ENCODE assay signal across 16 mouse cellular contexts in the genomic region with DNA sequence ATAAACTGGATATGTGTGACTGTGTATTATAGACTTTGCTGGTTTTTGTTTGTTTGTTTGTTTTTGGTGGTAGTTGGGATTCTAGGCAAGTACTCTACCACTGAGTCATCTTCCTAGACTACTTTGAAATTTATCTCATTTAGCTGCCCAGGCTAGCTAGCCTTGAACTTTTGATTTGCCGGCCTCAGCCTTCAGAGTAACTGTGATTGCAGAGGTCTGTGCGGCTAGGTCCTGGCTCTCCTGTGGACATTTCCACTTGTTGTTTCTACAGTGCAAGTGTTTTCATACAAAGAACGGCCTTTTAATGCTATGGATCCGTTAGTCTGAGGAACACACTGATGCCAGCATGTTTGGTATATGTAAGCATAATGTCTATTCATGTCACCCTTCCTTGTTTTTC.
"Had no signal": no experiment of that assay in that cellular context is flagged by ENCODE, and none has a peak within 500 bp of the region (broad histone marks: within the 10 kb centered on the region; RNA-seq: fewer than 3 reads in every experiment).

No protein-coding gene starts in this region.

- H3K9ac ChIP-seq: limb, embryonic 13.5 days; liver, embryonic 12.5 days; liver, embryonic 15.5 days; lung, embryonic 15.5 days had no signal

- H3K9me3 ChIP-seq: limb, embryonic 10.5 days; limb, embryonic 13.5 days; liver, embryonic 15.5 days; lung, embryonic 15.5 days had no signal

- H3K27me3 ChIP-seq: limb, embryonic 13.5 days; liver, embryonic 12.5 days; liver, embryonic 15.5 days; lung, embryonic 15.5 days; megakaryocyte, embryonic 14.5 days had no signal

- H3K4me1 ChIP-seq: liver, embryonic 12.5 days; liver, embryonic 15.5 days; lung, embryonic 15.5 days; megakaryocyte, embryonic 14.5 days had no signal

- H3K27ac ChIP-seq: limb, embryonic 10.5 days; limb, embryonic 13.5 days; liver, embryonic 12.5 days; liver, embryonic 15.5 days; lung, embryonic 15.5 days had no signal

- DNase-seq: kidney, postnatal 14 days; kidney, postnatal 4 days; liver; lung, adult 18-20 months; lung, postnatal 10 days; lung, postnatal 36 days; midbrain, embryonic 14.5 days; thymus, adult 18-20 months; thymus, postnatal 36 days had no signal

- H3K4me3 ChIP-seq: limb, embryonic 10.5 days; limb, embryonic 13.5 days; liver, embryonic 12.5 days; liver, embryonic 15.5 days; lung, embryonic 15.5 days; megakaryocyte, embryonic 14.5 days had no signal

- H3K36me3 ChIP-seq: liver, embryonic 12.5 days; lung, embryonic 15.5 days had no signal

- ATAC-seq: liver, embryonic 12.5 days had no signal

- H3K4me2 ChIP-seq: limb, embryonic 13.5 days; liver, embryonic 12.5 days; liver, embryonic 15.5 days; lung, embryonic 15.5 days; midbrain, embryonic 11.5 days had no signal
